Comparison of ENCODE assay signal across 9 mouse cellular contexts in the genomic region with DNA sequence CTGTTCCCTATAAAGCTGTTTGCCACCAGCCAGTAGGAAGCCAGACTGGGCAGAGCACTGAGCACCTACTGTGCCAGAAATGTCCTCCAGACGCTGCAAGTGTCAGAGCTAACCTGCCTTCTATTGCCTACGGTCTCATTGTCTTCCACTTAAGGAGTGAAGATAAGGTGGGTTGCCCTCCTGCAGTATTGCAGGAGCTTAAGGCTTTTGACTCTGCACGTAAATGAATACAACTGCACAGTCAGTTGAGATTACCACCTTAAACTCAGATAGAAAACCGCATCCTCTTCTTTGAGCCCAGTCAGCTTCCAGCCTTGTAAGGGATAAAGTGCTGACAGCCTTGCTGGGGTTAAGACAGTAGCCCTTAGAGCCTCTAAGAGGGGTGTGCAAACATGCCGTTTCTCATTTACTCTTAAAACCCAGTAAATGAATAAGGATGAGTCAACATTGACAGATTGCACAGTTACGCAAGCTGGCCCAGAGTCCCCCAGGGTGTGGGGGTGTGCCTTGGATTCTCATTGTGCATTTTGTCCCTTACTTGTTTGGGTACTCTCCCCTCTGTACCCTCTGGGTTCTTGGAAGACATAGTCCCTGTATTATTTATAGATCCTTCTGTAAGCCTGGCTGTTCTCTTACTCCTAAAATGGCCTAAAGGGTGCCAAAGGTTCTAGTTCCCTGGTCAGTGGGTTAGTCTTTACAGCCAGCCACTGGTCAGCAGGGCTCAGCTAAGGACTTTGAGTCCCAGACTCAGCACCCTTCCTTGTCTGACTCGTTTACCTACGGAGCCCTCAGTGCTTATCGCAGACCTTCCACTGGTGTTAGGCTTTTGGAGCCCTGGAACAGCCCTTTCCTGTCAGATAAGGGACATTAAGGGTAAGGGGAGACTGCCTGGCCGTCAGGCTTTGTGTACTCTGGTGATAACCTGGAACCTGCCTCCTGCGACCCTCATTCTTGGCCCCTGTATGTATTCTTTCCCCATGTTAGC. TPM values are rescaled to one million over a fixed set of nuclear protein-coding genes. Genes with fewer than 3 reads are reported as not detected.
DNase-seq lines count a peak whose midpoint lies in the region; ATAC-seq lines count a peak whose summit lies in the region.
"Had no signal": no experiment of that assay in that cellular context is flagged by ENCODE, and none has a peak within 500 bp of the region (broad histone marks: within the 10 kb centered on the region; RNA-seq: fewer than 3 reads in every experiment).

No protein-coding gene starts in this region.

- peak; percentile 60 to 85 for DNase-seq in layer of hippocampus, adult 18-20 months (ENCODE audit: low spot score in 2 of 2)
- no peak for DNase-seq in layer of hippocampus, postnatal 25 days (ENCODE audit: extremely low spot score in 1 of 2, low spot score in 1 of 2)
- DNase-seq in c-Kit-positive CD71-positive TER-119-positive erythroid progenitor cells, embryonic 14.5 days (ENCODE audit: low spot score): peak; percentile 26
- DNase-seq in lung, postnatal 36 days: peak; percentile 35
- no peak for DNase-seq in thymus, postnatal 4 days
- DNase-seq: thymus, adult 18-20 months had no signal

- peak; percentile 36; the same call in 1 of the 2 replicates for ATAC-seq in common myeloid progenitor, adult 5-6 weeks (replicated peaks; ENCODE audit: low read depth, poor library complexity, severe bottlenecking)
- no peak for ATAC-seq in erythroid progenitor cell, adult 5-6 weeks (replicated peaks; ENCODE audit: low FRiP score, poor library complexity, severe bottlenecking)
- ATAC-seq: forebrain, embryonic 13.5 days had no signal

RNA-seq across cellular contexts. Expression of a gene that starts 12.8 kb away (rescaled TPM):
- total RNA-seq in layer of hippocampus, adult 18-20 months (2021): 1 to 10 TPM in 1 of 2 experiments, under 1 TPM in 1; 0.32 to 1.1 TPM
- total RNA-seq in layer of hippocampus, postnatal 25 days (2021): under 1 TPM in 1 of 2 experiments, not detected in 1; 0.44 TPM
- total RNA-seq in common myeloid progenitor, adult 5-6 weeks (2017): not detected in 2 replicates
- total RNA-seq in erythroid progenitor cell, adult 5-6 weeks (2015; ENCODE audit: low replicate concordance): not detected in 2 replicates
- not detected in 2 replicates for total RNA-seq in erythroid progenitor cell, adult 5-6 weeks (2017; ENCODE audit: low replicate concordance)

RNA-seq across cellular contexts. Expression of a gene that starts 19.8 kb away (rescaled TPM):
- total RNA-seq in layer of hippocampus, adult 18-20 months (2021): 1 to 10 TPM in 1 of 2 experiments, under 1 TPM in 1; 0.84 to 1.2 TPM
- under 1 TPM; 0.94 to 0.96 TPM for total RNA-seq in layer of hippocampus, postnatal 25 days (2021)
- not detected in 2 replicates for total RNA-seq in common myeloid progenitor, adult 5-6 weeks (2017)
- total RNA-seq in erythroid progenitor cell, adult 5-6 weeks (2015; ENCODE audit: low replicate concordance): not detected in 2 replicates
- not detected in 2 replicates for total RNA-seq in erythroid progenitor cell, adult 5-6 weeks (2017; ENCODE audit: low replicate concordance)

RNA-seq across cellular contexts. Expression of a gene that starts 24.9 kb away (rescaled TPM):
- total RNA-seq in layer of hippocampus, adult 18-20 months (2021): not detected
- not detected for total RNA-seq in layer of hippocampus, postnatal 25 days (2021)
- not detected in 2 replicates for total RNA-seq in common myeloid progenitor, adult 5-6 weeks (2017)
- total RNA-seq in erythroid progenitor cell, adult 5-6 weeks (2015; ENCODE audit: low replicate concordance): not detected in 2 replicates
- not detected in 2 replicates for total RNA-seq in erythroid progenitor cell, adult 5-6 weeks (2017; ENCODE audit: low replicate concordance)

RNA-seq across cellular contexts. Expression of a gene that starts 52.8 kb away (rescaled TPM):
- total RNA-seq in layer of hippocampus, adult 18-20 months (2021): not detected
- not detected for total RNA-seq in layer of hippocampus, postnatal 25 days (2021)
- total RNA-seq in common myeloid progenitor, adult 5-6 weeks (2017): not detected in 2 replicates
- total RNA-seq in erythroid progenitor cell, adult 5-6 weeks (2015; ENCODE audit: low replicate concordance): not detected in 2 replicates
- not detected in 2 replicates for total RNA-seq in erythroid progenitor cell, adult 5-6 weeks (2017; ENCODE audit: low replicate concordance)

RNA-seq across cellular contexts. Expression of a gene that starts 57.2 kb away (rescaled TPM):
- 10 to 100 TPM; 35.8 to 39.5 TPM for total RNA-seq in layer of hippocampus, adult 18-20 months (2021)
- 10 to 100 TPM; 32.3 to 32.4 TPM for total RNA-seq in layer of hippocampus, postnatal 25 days (2021)
- total RNA-seq in common myeloid progenitor, adult 5-6 weeks (2017): 50.0 and 51.2 TPM in 2 replicates
- total RNA-seq in erythroid progenitor cell, adult 5-6 weeks (2015; ENCODE audit: low replicate concordance): 5.4 and 9.6 TPM in 2 replicates
- total RNA-seq in erythroid progenitor cell, adult 5-6 weeks (2017; ENCODE audit: low replicate concordance): 5.9 and 6.3 TPM in 2 replicates

Comparison
In these comparisons a context has a peak if more than half of its experiments do, and no peak if none do; other contexts are left out.
1. DNase-seq: peak in layer of hippocampus, adult 18-20 months (2 of 2), c-Kit-positive CD71-positive TER-119-positive erythroid progenitor cells, embryonic 14.5 days (single experiment) and lung, postnatal 36 days (single experiment); none in layer of hippocampus, postnatal 25 days (0 of 2) and thymus, postnatal 4 days (single experiment).